Comparison of ENCODE assay signal across 7 mouse cellular contexts in the genomic region with DNA sequence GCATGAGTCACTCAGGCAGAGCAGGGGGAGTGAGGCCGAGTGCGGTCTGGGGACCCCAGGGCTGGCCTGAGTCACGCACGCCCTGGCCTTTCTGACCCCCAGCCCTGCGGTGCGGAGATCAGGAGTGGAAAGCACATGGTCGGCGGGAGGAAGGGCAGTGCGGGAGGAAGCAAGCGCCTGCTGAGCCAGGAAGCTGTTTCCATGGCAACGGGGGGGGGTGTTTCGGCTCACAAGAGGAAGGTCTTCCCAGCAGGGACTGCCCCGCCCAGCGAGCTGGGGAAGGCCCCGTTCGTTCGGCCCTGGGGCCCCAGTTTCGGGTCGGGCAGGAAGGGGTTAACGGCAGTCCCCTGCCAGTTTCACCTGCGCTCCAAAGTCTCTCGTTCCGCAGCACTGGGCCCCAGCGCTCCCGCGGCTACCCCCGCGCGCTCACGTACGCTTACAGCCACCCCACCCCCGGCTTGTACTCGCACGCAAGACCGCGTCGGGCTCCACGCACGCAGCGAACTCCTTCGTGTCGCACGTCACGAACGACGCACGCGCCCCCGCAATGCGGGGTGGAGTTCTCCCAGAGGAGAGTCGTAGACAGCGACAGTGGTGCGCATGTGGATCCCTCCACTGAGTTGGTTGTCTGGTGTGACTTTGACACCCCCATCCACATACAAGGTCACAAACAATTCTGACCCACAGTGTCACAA. TPM values are rescaled to one million over a fixed set of nuclear protein-coding genes. Genes with fewer than 3 reads are reported as not detected.
DNase-seq lines count a peak whose midpoint lies in the region; ATAC-seq and TF ChIP-seq lines count a peak whose summit lies in the region.

No protein-coding gene starts in this region.

- intact Hi-C loops in heart, adult 2 months (cut with DNase I) = no loop called here

- 0% methylated on average over 53 of the region's 53 CpGs for WGBS in embryonic facial prominence, embryonic 11.5 days
- WGBS in heart, adult 2 months = under 1% methylated on average over 53 of the region's 53 CpGs
- under 1% methylated on average over 53 of the region's 53 CpGs for WGBS in limb, embryonic 13.5 days
- WGBS in midbrain, embryonic 15.5 days = under 1% methylated on average over 53 of the region's 53 CpGs

- H3K27me3 ChIP-seq in embryonic facial prominence, embryonic 11.5 days (ENCODE audit: control insufficient read depth, insufficient read depth, low read length) = no peaks in the 10 kb centered on the region
- no peaks in the 10 kb centered on the region for H3K27me3 ChIP-seq in heart, adult 2 months (ENCODE audit: control insufficient read depth, insufficient read depth, low read length)
- H3K27me3 ChIP-seq in limb, embryonic 13.5 days = peaks cover 16% of the 10 kb centered on the region
- H3K27me3 ChIP-seq in midbrain, embryonic 15.5 days (replicated peaks) = peaks cover 30% of the 10 kb centered on the region

- no peaks in the 10 kb centered on the region for H3K79me2 ChIP-seq in heart, adult 2 months (replicated peaks; ENCODE audit: control insufficient read depth, insufficient read depth, low read length)

- no peaks in the 10 kb centered on the region for H3K36me3 ChIP-seq in embryonic facial prominence, embryonic 11.5 days (replicated peaks; ENCODE audit: control insufficient read depth, insufficient read depth, low read depth, low read length)
- no peaks in the 10 kb centered on the region for H3K36me3 ChIP-seq in heart, adult 2 months (ENCODE audit: control insufficient read depth, insufficient read depth, low read length)
- no peaks in the 10 kb centered on the region for H3K36me3 ChIP-seq in limb, embryonic 13.5 days
- no peaks in the 10 kb centered on the region for H3K36me3 ChIP-seq in midbrain, embryonic 15.5 days (replicated peaks)

- no peak for TF ChIP-seq EP300 in heart, adult 2 months (IDR thresholded peaks at IDR 0.05; ENCODE audit: insufficient read depth, low read depth, low read length)

- peaks cover 13% of the 10 kb centered on the region for H3K4me1 ChIP-seq in embryonic facial prominence, embryonic 11.5 days (ENCODE audit: control insufficient read depth, insufficient read depth, low read length)
- peaks cover 21% of the 10 kb centered on the region for H3K4me1 ChIP-seq in heart, adult 2 months (ENCODE audit: control insufficient read depth, insufficient read depth, low read length)
- peaks cover 47% of the 10 kb centered on the region for H3K4me1 ChIP-seq in limb, embryonic 13.5 days
- H3K4me1 ChIP-seq in midbrain, embryonic 15.5 days = peaks cover 39% of the 10 kb centered on the region

- TF ChIP-seq POLR2A in heart, adult 2 months (IDR thresholded peaks at IDR 0.05; ENCODE audit: insufficient read depth, low read depth, low read length) = peak; percentile 71

- no peaks in the 10 kb centered on the region for H3K9me3 ChIP-seq in embryonic facial prominence, embryonic 11.5 days (replicated peaks; ENCODE audit: control insufficient read depth, low read length)
- H3K9me3 ChIP-seq in limb, embryonic 13.5 days = no peaks in the 10 kb centered on the region
- H3K9me3 ChIP-seq in midbrain, embryonic 15.5 days = no peaks in the 10 kb centered on the region

- peak overlapping the region; percentile 57 for H3K9ac ChIP-seq in embryonic facial prominence, embryonic 11.5 days (replicated peaks; ENCODE audit: low read length)
- peak overlapping the region; percentile 57 for H3K9ac ChIP-seq in heart, adult 2 months (ENCODE audit: low read depth, low read length)
- H3K9ac ChIP-seq in limb, embryonic 13.5 days = peak overlapping the region; percentile 66
- H3K9ac ChIP-seq in midbrain, embryonic 15.5 days = peak overlapping the region; percentile 49

- H3K4me2 ChIP-seq in embryonic facial prominence, embryonic 11.5 days (ENCODE audit: low read depth, low read length) = peak overlapping the region; percentile 99
- H3K4me2 ChIP-seq in limb, embryonic 13.5 days (replicated peaks) = peak overlapping the region; percentile 94
- peak overlapping the region; percentile 98 for H3K4me2 ChIP-seq in midbrain, embryonic 15.5 days

- no peak for ATAC-seq in embryonic facial prominence, embryonic 11.5 days (replicated peaks; ENCODE audit: insufficient number of reproducible peaks, low FRiP score, low TSS enrichment, low read depth)
- no peak for ATAC-seq in limb, embryonic 13.5 days (ENCODE audit: low FRiP score, low read depth)
- ATAC-seq in midbrain, embryonic 15.5 days (replicated peaks) = peak; percentile 53

- H3K4me3 ChIP-seq in embryonic facial prominence, embryonic 11.5 days (ENCODE audit: low read depth, low read length) = peak overlapping the region; percentile 44
- peak overlapping the region; percentile 79 for H3K4me3 ChIP-seq in heart, adult 2 months
- H3K4me3 ChIP-seq in limb, embryonic 13.5 days = peak overlapping the region; percentile 50
- H3K4me3 ChIP-seq in midbrain, embryonic 15.5 days = peak overlapping the region; percentile 55

- TF ChIP-seq CTCF in heart, adult 2 months (IDR thresholded peaks at IDR 0.05) = no peak

- DNase-seq in adrenal gland, postnatal 25 days = peak; percentile 88
- DNase-seq in embryonic facial prominence, embryonic 11.5 days (ENCODE audit: low spot score) = peak; percentile 89
- DNase-seq in heart, adult 2 months = peak; percentile 89 to 93
- peak; percentile 89 to 91 for DNase-seq in kidney, adult 8-10 months
- peak; percentile 88 to 94 for DNase-seq in spleen, postnatal 4 days (ENCODE audit: low spot score in 2 of 2)

- H3K27ac ChIP-seq in embryonic facial prominence, embryonic 11.5 days (replicated peaks; ENCODE audit: low read depth, low read length) = 0 out of 2 replicates have a peak overlapping the region, but pooled peaks have one; percentile 28
- peak overlapping the region; percentile 87 for H3K27ac ChIP-seq in heart, adult 2 months
- H3K27ac ChIP-seq in limb, embryonic 13.5 days = no peak overlapping the region; the same call in 1 of the 2 replicates
- peak overlapping the region; percentile 82 for H3K27ac ChIP-seq in midbrain, embryonic 15.5 days

RNA-seq across cellular contexts. Expression of a gene that starts 4.6 kb away (rescaled TPM):
- total RNA-seq in adrenal gland, postnatal 25 days (2021) = 7.7 and 10.8 TPM in 2 replicates
- polyA plus RNA-seq in embryonic facial prominence, embryonic 11.5 days (2014; fragmentation: Nextera tagmentation; extraction: Ambion mirVana) = 11.3 and 14.2 TPM in 2 replicates
- total RNA-seq in heart, adult 2 months (2021) = 1 to 10 TPM; 2.0 TPM
- 2.3 and 2.4 TPM in 2 replicates for polyA plus RNA-seq in heart, adult 2 months (2012; rRNA removed)
- polyA plus RNA-seq in limb, embryonic 13.5 days (2015; fragmentation: Nextera tagmentation; extraction: Ambion mirVana) = 18.6 and 18.8 TPM in 2 replicates
- 38.9 and 41.1 TPM in 2 replicates for polyA plus RNA-seq in midbrain, embryonic 15.5 days (2015; fragmentation: Nextera tagmentation; extraction: Ambion mirVana)

RNA-seq across cellular contexts. Expression of a gene that starts 7.3 kb away (rescaled TPM):
- total RNA-seq in adrenal gland, postnatal 25 days (2021) = 32.8 and 33.2 TPM in 2 replicates
- 5.4 and 6.2 TPM in 2 replicates for polyA plus RNA-seq in embryonic facial prominence, embryonic 11.5 days (2014; fragmentation: Nextera tagmentation; extraction: Ambion mirVana)
- total RNA-seq in heart, adult 2 months (2021) = 10 to 100 TPM; 10.4 to 19.0 TPM
- 13.1 and 17.3 TPM in 2 replicates for polyA plus RNA-seq in heart, adult 2 months (2012; rRNA removed)
- 8.2 and 8.4 TPM in 2 replicates for polyA plus RNA-seq in limb, embryonic 13.5 days (2015; fragmentation: Nextera tagmentation; extraction: Ambion mirVana)
- polyA plus RNA-seq in midbrain, embryonic 15.5 days (2015; fragmentation: Nextera tagmentation; extraction: Ambion mirVana) = 5.5 and 6.8 TPM in 2 replicates

RNA-seq across cellular contexts. Expression of a gene that starts 16.3 kb away (rescaled TPM):
- 101 and 159 TPM in 2 replicates for total RNA-seq in adrenal gland, postnatal 25 days (2021)
- 109 and 137 TPM in 2 replicates for polyA plus RNA-seq in embryonic facial prominence, embryonic 11.5 days (2014; fragmentation: Nextera tagmentation; extraction: Ambion mirVana)
- total RNA-seq in heart, adult 2 months (2021) = 10 to 100 TPM; 38.1 to 50.5 TPM
- polyA plus RNA-seq in heart, adult 2 months (2012; rRNA removed) = 33.7 and 46.3 TPM in 2 replicates
- polyA plus RNA-seq in limb, embryonic 13.5 days (2015; fragmentation: Nextera tagmentation; extraction: Ambion mirVana) = 90.9 and 93.2 TPM in 2 replicates
- polyA plus RNA-seq in midbrain, embryonic 15.5 days (2015; fragmentation: Nextera tagmentation; extraction: Ambion mirVana) = 54.2 and 54.7 TPM in 2 replicates

RNA-seq across cellular contexts. Expression of a gene that starts 16.4 kb away (rescaled TPM):
- 496 and 624 TPM in 2 replicates for total RNA-seq in adrenal gland, postnatal 25 days (2021)
- polyA plus RNA-seq in embryonic facial prominence, embryonic 11.5 days (2014; fragmentation: Nextera tagmentation; extraction: Ambion mirVana) = 1,219 and 1,316 TPM in 2 replicates
- total RNA-seq in heart, adult 2 months (2021) = 100 to 1,000 TPM; 591 to 662 TPM
- polyA plus RNA-seq in heart, adult 2 months (2012; rRNA removed) = 464 and 584 TPM in 2 replicates
- 961 and 978 TPM in 2 replicates for polyA plus RNA-seq in limb, embryonic 13.5 days (2015; fragmentation: Nextera tagmentation; extraction: Ambion mirVana)
- 1,276 and 1,344 TPM in 2 replicates for polyA plus RNA-seq in midbrain, embryonic 15.5 days (2015; fragmentation: Nextera tagmentation; extraction: Ambion mirVana)

RNA-seq across cellular contexts. Expression of a gene that starts 16.6 kb away (rescaled TPM):
- 4.4 TPM in 1 of 2 replicates, not detected in the other for total RNA-seq in adrenal gland, postnatal 25 days (2021)
- polyA plus RNA-seq in embryonic facial prominence, embryonic 11.5 days (2014; fragmentation: Nextera tagmentation; extraction: Ambion mirVana) = not detected in 2 replicates
- total RNA-seq in heart, adult 2 months (2021) = 1 to 10 TPM; 1.3 to 2.1 TPM
- not detected in 2 replicates for polyA plus RNA-seq in heart, adult 2 months (2012; rRNA removed)
- polyA plus RNA-seq in limb, embryonic 13.5 days (2015; fragmentation: Nextera tagmentation; extraction: Ambion mirVana) = not detected in 2 replicates
- not detected in 2 replicates for polyA plus RNA-seq in midbrain, embryonic 15.5 days (2015; fragmentation: Nextera tagmentation; extraction: Ambion mirVana)
